Mouse (Mus musculus) neural tube, embryonic 11.5 days (tissue): ENCODE measurements around the gene Nid1. TPM values are rescaled to one million over a fixed set of nuclear protein-coding genes. Genes with fewer than 3 reads are reported as not detected.
"Not testable (repeated sequence)": the region's sequence is repeated elsewhere in the genome, so short reads cannot be mapped to it uniquely, and the experiment has no call there.

Source experiments
- ATAC-seq: fragments of 200-750 bp; cut with Nextera tagmentation; 2 replicates; pipeline ENCODE4 v1.8.0; 2017; ENCODE audit warnings: moderate number of reproducible peaks, mild to moderate bottlenecking, moderate TSS enrichment, moderate library complexity; ENCODE audit not compliant: insufficient read depth, low FRiP score, low TSS enrichment
- DNase-seq: peaks from one replicate; pipeline ENCODE4 v3.0.0-alpha.2; 2015; ENCODE audit warnings: low spot score
- H3K27ac ChIP-seq: fragments of 300-500 bp; sonication (generic); 2 replicates; pipeline ENCODE4 v1.5.1; 2014; ENCODE audit warnings: low read depth, mild to moderate bottlenecking, low read length
- H3K27me3 ChIP-seq: fragments of 300-500 bp; sonication (generic); 2 replicates; pipeline ENCODE4 v1.6.1; 2014; ENCODE audit warnings: mild to moderate bottlenecking, low read length, mixed read lengths; ENCODE audit not compliant: control insufficient read depth, insufficient read depth
- H3K36me3 ChIP-seq: fragments of 300-500 bp; sonication (generic); 2 replicates; pipeline ENCODE4 v1.6.1; 2014; ENCODE audit warnings: mild to moderate bottlenecking, low read length, moderate library complexity, mixed read lengths; ENCODE audit not compliant: control insufficient read depth, insufficient read depth
- H3K4me1 ChIP-seq: fragments of 300-500 bp; sonication (generic); 2 replicates; pipeline ENCODE4 v1.6.1; 2014; ENCODE audit warnings: low read length, mixed read lengths; ENCODE audit not compliant: control insufficient read depth, insufficient read depth
- H3K4me2 ChIP-seq: fragments of 300-500 bp; sonication (generic); 2 replicates; pipeline ENCODE4 v1.6.1; 2014; ENCODE audit warnings: low read depth, mild to moderate bottlenecking, moderate library complexity
- H3K4me3 ChIP-seq: fragments of 300-500 bp; sonication (generic); 2 replicates; pipeline ENCODE4 v1.5.1; 2014; ENCODE audit warnings: low read depth, low read length
- H3K9ac ChIP-seq: fragments of 300-500 bp; sonication (generic); 2 replicates; pipeline ENCODE4 v1.6.1; 2014; ENCODE audit warnings: mild to moderate bottlenecking, low read length
- H3K9me3 ChIP-seq: fragments of 300-500 bp; sonication (generic); 2 replicates; pipeline ENCODE4 v1.6.1; 2016; ENCODE audit warnings: low read length; ENCODE audit not compliant: control insufficient read depth
- WGBS: fragments of 180-500 bp; shearing (Covaris S2); extraction: QIAGEN DNeasy Blood & Tissue Kit; methylation state at CpG from one replicate; pipeline ENCODE4 v1.1.7; 2014; 5-methylcytosine and 5-hydroxymethylcytosine counted together
- polyA plus RNA-seq: library from polyadenylated mRNA; unstranded; fragments of >200 nt; fragmentation: Nextera tagmentation; extraction: Ambion mirVana; gene quantifications from 2 replicates; pipeline ENCODE4 v1.2.1, GENCODE M21; 2014

The Nid1 gene
- polyA plus RNA-seq, 1 experiment from 2014 or later, result 53.1 TPM

DNA sequence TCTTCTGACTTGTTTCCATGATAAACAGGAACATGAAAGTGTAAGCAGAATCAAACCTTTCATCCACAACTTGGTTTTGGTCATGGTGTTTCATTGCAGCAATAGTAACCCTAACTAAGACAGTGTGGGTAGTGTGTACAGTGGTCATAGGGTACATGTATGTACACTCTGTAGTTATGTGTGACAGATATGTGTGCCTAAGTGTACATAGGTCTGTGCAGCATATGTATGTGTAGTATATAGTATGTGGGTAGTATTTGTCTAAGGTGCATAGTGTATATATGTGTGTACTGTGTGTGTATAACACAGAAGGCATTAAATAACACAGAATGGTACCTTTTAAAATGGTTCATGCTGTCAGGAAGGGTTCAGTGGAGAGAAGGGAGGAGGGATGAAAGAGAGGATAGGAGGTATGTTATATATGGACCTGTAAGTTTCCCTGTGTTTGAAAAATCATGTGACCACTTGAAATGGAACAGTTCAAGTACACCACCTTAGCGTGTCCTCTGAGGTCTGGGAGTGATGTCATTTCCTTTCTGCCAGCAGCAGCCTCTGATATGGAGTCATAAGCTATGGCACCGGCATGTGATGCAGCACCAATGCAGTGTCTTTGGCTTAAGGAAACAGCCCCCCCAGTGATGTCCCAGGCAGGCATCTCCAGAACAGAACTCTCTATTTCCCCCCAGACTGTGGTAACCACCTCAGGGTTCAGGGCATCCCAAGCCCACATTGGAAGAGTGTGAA lies 100.1 kb downstream of the Nid1 start:
- WGBS, result 83% methylated on average over 2 of the region's 2 CpGs
- H3K9ac ChIP-seq, result no peak overlapping the region
- H3K4me1 ChIP-seq, result no peaks in the 10 kb centered on the region
- H3K36me3 ChIP-seq, result no peaks in the 10 kb centered on the region
- ATAC-seq, result no peak
- no peaks in the 10 kb centered on the region for H3K27me3 ChIP-seq
- H3K9me3 ChIP-seq, result no peaks in the 10 kb centered on the region
- no peak overlapping the region for H3K4me3 ChIP-seq
- DNase-seq, result no peak
- H3K27ac ChIP-seq, result no peak overlapping the region
- H3K4me2 ChIP-seq, result no peak overlapping the region

DNA sequence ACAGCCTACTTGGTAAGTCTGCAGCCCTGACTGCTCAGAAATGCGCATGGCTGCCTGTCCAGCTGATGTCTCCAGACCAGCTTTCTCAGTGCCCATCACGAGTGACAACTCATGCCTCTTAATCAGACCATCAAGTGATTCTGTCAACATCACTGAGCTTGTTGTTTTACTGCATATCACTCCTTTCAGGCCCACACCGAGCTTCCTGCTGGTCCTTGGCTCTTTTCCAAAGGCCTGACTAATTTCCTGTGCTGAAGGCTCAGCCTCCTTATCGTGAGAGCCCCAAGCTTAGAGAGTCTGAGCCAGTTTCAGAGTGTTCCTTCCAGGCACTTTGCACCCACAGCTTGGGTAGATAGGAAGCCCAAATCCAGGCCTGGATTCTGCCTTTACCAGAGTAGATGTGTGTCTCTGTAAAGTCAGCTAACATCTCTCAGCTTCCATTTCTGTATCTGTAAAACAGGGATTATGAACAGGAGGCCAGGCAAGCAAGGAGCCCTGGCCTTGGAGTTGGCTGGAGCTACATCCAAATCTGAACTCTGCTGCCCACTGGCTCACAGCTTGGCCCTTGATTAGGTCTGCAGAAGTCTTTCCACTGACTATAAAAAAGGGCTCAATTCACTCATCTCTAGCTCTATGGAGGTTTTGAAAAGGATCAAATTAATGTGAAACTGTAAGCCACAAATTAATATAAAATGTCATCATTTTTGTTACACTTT lies 101.4 kb downstream of the Nid1 start:
- H3K4me3 ChIP-seq, result no peak overlapping the region
- no peaks in the 10 kb centered on the region for H3K4me1 ChIP-seq
- H3K27me3 ChIP-seq, result no peaks in the 10 kb centered on the region
- ATAC-seq (no peak), DNase-seq (no peak)
- WGBS, result 46% methylated on average over 4 of the region's 4 CpGs
- H3K9me3 ChIP-seq, result no peaks in the 10 kb centered on the region
- no peak overlapping the region for H3K27ac ChIP-seq
- no peak overlapping the region for H3K4me2 ChIP-seq
- no peak overlapping the region for H3K9ac ChIP-seq
- H3K36me3 ChIP-seq, result no peaks in the 10 kb centered on the region

DNA sequence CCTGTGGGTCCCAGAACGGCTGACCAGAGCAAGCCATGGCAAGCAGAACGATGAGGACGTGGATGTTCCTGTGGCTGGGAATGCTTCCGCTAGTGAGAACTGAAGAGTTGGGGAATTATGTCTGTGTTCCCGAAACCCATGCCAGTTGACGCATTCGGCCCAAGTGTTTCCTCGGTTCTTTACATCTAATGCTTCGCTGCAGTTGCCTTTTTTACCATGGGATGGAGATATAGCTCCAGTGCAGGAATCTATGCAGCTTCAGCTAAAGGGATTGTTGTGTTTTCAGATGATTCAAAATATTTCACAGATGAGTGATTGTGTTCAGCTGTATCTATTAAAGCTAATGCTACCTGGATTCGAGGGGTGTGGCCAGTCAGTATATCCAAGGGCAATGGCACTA lies 105.7 kb downstream of the Nid1 start:
- not testable (repeated sequence) for H3K27me3 ChIP-seq, H3K9ac ChIP-seq, DNase-seq, H3K4me3 ChIP-seq, H3K4me1 ChIP-seq, ATAC-seq, H3K36me3 ChIP-seq, H3K9me3 ChIP-seq, H3K4me2 ChIP-seq, H3K27ac ChIP-seq
- WGBS, result 91% methylated on average over 10 of the region's 10 CpGs

DNA sequence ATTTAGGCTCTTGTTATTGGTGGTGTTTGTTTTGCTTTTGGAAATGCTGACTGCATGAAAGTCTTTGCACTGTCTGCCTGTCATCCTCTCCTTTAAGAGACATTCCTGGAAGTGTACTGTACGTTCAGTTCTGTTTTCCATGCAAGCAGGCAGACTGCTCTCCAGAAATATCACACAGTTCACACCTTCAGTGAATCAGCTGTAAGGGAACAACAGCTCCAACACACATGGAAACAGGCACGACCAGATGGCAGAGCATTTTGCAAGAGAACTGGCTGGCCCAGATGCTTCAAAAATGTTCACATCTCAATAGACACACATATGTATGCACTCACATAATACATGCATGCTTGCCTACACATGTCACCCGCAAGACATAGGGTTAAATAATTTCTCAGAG lies 109.4 kb downstream of the Nid1 start:
- no peak for DNase-seq
- Histone ChIP-seq H3K4me1 (no peaks in the 10 kb centered on the region), H3K27ac (no peak overlapping the region), H3K9me3 (no peaks in the 10 kb centered on the region), H3K27me3 (no peaks in the 10 kb centered on the region), H3K9ac (no peak overlapping the region), H3K4me3 (no peak overlapping the region), H3K36me3 (no peaks in the 10 kb centered on the region), H3K4me2 (no peak overlapping the region)
- WGBS, result 82% methylated on average over 3 of the region's 3 CpGs
- ATAC-seq, result no peak

DNA sequence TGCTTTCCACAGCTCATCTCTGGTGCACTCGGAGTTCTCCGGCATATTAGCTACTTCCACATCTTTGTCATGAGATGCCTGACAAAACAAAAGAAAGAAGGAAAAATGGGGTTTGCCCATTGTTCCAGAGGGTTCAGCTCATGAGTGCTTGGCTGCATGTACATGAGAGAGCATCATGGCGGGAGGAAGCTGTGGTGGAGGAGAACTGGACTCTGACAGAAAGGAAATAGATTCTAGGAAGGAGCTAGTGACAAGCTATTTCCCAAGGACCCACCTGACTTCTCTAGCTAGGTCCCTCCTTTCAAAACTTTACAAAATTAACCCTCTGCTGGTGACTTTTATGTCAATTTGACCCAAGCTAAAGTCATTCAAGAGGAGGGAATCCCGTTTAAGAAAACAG lies 110.5 kb downstream of the Nid1 start:
- H3K9me3 ChIP-seq, result no peaks in the 10 kb centered on the region
- no peaks in the 10 kb centered on the region for H3K36me3 ChIP-seq
- DNase-seq, result no peak
- no peak overlapping the region for H3K4me2 ChIP-seq
- no peak overlapping the region for H3K9ac ChIP-seq
- 87% methylated on average over 4 of the region's 4 CpGs for WGBS
- no peak overlapping the region for H3K4me3 ChIP-seq
- no peaks in the 10 kb centered on the region for H3K4me1 ChIP-seq
- ATAC-seq, result no peak
- H3K27ac ChIP-seq, result no peak overlapping the region
- no peaks in the 10 kb centered on the region for H3K27me3 ChIP-seq

DNA sequence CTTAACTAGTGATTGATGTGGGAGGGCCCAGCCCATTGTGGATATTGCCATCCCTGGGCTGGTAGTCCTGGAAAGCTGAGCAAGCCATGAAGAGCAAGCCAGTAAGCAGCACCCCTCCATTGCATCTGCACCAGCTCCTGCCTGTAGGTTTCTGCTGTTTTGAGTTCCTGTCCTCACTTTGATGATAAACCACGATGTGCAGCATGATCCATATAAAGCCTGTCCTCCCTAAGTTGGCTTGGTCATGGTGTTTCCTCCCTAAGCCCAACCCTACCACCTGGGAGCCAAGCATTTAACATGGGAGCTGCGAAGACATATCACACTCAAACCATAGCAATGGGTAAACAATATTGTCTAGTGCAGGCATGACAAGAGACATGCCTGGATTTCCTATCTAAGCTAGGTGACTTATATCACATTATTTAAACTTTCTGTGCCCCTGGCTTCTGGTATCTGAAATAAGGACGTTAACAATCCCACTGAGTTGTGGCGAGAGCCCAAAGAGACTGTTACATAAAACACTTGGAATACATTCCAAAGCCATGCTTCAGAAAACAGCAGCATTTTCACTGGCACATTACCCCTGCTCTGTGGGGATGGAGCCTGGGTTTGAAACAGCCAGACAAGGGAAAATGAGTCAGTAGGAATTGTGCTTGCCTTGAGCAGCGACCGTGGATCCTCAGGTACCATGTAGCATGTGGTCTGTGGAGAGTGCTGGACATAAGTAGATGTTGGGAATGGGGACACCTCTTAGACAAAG lies 111.3 kb downstream of the Nid1 start:
- H3K9ac ChIP-seq, result no peak overlapping the region
- no peak overlapping the region for H3K4me3 ChIP-seq
- no peaks in the 10 kb centered on the region for H3K27me3 ChIP-seq
- H3K36me3 ChIP-seq, result no peaks in the 10 kb centered on the region
- WGBS, result 92% methylated on average over 6 of the region's 6 CpGs
- no peaks in the 10 kb centered on the region for H3K4me1 ChIP-seq
- H3K4me2 ChIP-seq, result no peak overlapping the region
- H3K9me3 ChIP-seq, result no peaks in the 10 kb centered on the region
- H3K27ac ChIP-seq, result no peak overlapping the region
- no peak for DNase-seq
- ATAC-seq, result no peak

DNA sequence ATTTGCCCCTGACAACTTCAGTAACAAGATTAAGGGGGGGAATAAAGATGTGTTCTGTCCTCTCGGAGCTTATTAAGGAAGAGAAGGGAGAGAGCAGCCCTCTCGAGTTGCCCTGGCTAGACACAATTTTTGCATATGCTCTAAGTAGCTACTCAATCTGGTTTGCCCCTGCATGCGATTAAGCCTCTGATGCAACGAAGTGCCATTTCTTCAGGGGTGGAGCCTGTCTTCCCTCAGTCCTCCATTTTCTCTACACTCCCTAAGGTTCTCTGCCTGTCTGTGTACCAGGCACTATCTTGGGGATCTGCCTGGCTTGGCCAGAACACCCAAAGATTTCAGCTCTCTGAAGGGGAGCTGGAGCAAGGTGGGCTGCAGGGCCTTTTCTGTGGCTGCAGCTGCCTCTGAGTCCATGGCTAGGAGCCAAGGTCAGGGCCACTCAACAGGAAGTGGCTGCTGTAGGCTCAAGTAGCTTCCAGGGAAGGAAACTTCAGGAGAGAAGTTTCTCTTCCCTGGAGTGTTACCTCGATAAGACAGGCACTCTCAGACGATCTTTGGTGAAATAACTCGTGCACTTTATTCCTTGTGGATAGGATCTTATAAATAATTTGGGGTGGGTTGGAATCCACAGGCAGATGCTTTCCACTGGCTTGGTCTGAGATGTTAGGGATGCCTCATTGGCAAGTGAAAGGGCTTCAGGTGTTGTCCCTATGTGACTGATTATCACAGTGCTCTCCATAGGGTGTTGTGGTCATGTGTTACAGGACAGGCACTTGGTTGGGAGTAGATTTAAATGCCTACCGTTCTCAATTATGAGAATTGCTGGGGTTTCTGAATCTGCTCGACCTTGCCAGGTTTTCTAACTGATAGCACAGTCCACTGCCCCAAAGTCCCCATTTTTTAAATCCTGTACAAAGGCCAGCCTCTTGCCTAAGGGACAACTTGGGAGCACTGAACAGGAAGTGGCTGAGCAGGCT lies 112.6 kb downstream of the Nid1 start:
- DNase-seq (no peak), ATAC-seq (no peak)
- no peaks in the 10 kb centered on the region for H3K4me1 ChIP-seq
- H3K9ac ChIP-seq, result no peak overlapping the region
- no peak overlapping the region for H3K4me3 ChIP-seq
- no peak overlapping the region for H3K27ac ChIP-seq
- WGBS, result 79% methylated on average over 9 of the region's 9 CpGs
- no peaks in the 10 kb centered on the region for H3K27me3 ChIP-seq
- no peak overlapping the region for H3K4me2 ChIP-seq
- no peaks in the 10 kb centered on the region for H3K36me3 ChIP-seq
- no peaks in the 10 kb centered on the region for H3K9me3 ChIP-seq

DNA sequence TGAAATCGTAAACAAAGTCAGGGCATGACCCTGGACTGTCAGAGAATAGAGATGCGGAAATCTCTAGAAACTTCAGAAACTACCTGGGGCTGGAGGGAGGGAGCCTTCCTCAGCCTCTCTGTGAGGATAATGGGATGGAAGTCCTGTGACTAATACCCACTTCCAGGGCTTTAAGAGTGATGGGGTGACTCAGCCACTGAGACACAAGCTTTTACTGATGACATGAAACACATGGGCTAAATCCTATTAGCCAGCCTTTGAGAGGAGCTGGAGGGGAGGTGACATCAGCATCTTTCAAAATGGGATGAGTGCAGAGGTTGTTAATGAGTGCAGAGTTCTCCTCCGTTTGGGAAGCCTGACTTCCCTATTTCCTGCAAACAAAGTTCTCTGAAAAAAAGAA lies 114.7 kb downstream of the Nid1 start:
- no peak for DNase-seq
- ATAC-seq, result no peak

More for the DNA sequence above, 114.7 kb downstream of the Nid1 start:
- Histone ChIP-seq H3K27ac (no peak overlapping the region), H3K36me3 (no peaks in the 10 kb centered on the region), H3K9ac (no peak overlapping the region), H3K4me3 (no peak overlapping the region), H3K27me3 (no peaks in the 10 kb centered on the region), H3K4me1 (no peaks in the 10 kb centered on the region), H3K4me2 (no peak overlapping the region), H3K9me3 (no peaks in the 10 kb centered on the region)
- 64% methylated on average over 3 of the region's 3 CpGs for WGBS
